Mouse (Mus musculus) layer of hippocampus, adult 9-11 months (tissue): ENCODE results near the gene Rhox4c.
"Not testable (repeated sequence)": the region's sequence is repeated elsewhere in the genome, so short reads cannot be mapped to it uniquely, and the experiment has no call there.

Experiments
- DNase-seq: peaks from one replicate; pipeline ENCODE4 v3.0.0; 2022

Gene Rhox4c

GRCm38 (mm10) chrX:37480037-37480436 is at the start of gene Rhox4c:
Gene Rhox4c, plus strand, starts transcription at chrX:37480337.
- DNase-seq = not testable (repeated sequence)

GRCm38 (mm10) chrX:37432194-37432593 is 47.9 kb upstream of the Rhox4c start, which contains the start of gene Rhox4b:
Gene Rhox4b, plus strand, starts transcription at chrX:37432494.
- DNase-seq = not testable (repeated sequence)

- DNase-seq = not testable (repeated sequence)
These were observed 26.8 kb upstream of the Rhox4c start, which contains the start of gene Rhox2c for GRCm38 (mm10) chrX:37453380-37453779. Gene Rhox2c, plus strand, starts transcription at chrX:37453680.

GRCm38 (mm10) chrX:37458285-37458684 is 21.9 kb upstream of the Rhox4c start, which contains the start of gene Rhox3c:
Gene Rhox3c, plus strand, starts transcription at chrX:37458585.
- not testable (repeated sequence) for DNase-seq

- not testable (repeated sequence) for DNase-seq
These were observed 33.9 kb downstream of the Rhox4c start, which contains the start of gene Rhox4d for GRCm38 (mm10) chrX:37514059-37514458. Gene Rhox4d, plus strand, starts transcription at chrX:37514359.

- DNase-seq = not testable (repeated sequence)
These were observed 50.0 kb downstream of the Rhox4c start, which contains the start of gene Rhox2e for GRCm38 (mm10) chrX:37530152-37530551. Gene Rhox2e, plus strand, starts transcription at chrX:37530452.
